Mouse (Mus musculus) frontal cortex, adult (tissue): ENCODE results near the gene Pxdc1.

Source experiments
- ATAC-seq: cut with Nextera tagmentation; 2 replicates; pipeline ENCODE4 v1.9.2; 2017; ENCODE audit warnings: mild to moderate bottlenecking, moderate library complexity, mixed read lengths; ENCODE audit not compliant: low TSS enrichment

Gene Pxdc1

DNA sequence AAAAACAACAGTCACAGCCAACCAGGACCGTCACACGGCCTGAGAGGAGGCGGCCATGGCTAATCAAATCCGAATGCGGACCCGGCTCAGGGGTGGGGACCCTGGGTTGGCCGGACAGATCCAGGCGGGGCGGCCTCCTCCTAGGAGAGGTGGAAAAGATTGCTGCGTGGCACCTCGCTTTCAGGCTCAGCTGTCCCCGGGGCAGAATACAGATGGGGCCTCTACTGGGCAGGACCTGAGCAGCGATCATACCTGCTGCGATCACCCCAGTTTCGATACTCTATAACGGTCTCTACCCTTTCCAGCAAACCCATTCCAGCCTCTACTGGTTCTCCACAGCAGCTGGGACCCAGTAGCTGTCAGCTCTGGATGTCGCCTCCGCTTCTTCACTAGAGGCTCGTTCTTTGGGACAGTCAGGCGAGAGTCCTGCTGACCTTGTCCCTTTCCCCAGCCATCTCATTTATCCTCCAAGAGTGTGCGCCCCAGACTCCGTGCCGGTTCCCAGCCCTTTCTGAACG lies 1.8 kb downstream of the Pxdc1 start:
- ATAC-seq: no peak

- ATAC-seq: no peak
These were observed 2.3 kb downstream of the Pxdc1 start for GRCm38 (mm10) chr13:34650953-34651352.

DNA sequence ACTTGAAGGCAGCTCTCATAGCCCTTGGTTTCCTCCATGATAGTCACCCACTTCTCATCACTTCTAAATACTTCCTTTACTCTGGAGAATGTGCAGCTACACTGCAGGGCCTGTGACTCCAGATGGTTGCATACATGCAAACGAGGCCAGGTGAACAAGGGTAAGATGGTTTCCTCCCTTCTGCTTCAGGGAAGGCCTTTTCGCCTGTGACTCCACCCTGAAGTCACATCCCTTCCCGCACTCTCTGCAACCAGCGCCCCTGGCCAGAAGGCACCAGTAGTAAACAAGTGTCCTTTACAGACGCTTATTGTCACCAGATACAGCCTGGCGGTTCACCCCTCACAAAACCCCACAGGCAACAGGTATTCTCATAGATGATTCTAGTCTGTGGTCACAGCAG lies 2.9 kb downstream of the Pxdc1 start:
- no peak for ATAC-seq

DNA sequence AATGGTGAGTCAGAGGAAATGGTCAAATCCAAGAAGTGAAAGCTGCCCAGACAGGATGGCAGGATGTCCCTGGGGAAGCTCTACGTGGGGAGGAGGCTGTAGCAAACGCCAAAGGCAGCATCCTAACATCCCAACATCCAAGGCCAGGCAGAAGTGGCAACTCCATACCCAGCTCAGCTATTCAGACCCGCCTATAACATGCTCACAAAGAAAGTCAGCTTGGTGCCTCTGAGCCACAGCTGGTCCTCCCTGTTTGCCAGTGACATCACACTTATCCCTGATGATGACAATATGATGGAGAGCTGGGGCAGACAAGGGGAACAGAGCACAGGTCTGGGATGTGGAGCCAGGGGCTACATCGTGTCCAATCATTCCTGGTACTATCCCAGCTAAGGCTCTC lies 5.5 kb downstream of the Pxdc1 start:
- no peak for ATAC-seq

GRCm38 (mm10) chr13:34647221-34647620 lies 6.1 kb downstream of the Pxdc1 start:
- ATAC-seq: no peak

- no peak for ATAC-seq
These were observed 7.0 kb downstream of the Pxdc1 start for GRCm38 (mm10) chr13:34646240-34646750.

- ATAC-seq: no peak
These were observed 7.8 kb downstream of the Pxdc1 start for GRCm38 (mm10) chr13:34645519-34645918.

GRCm38 (mm10) chr13:34644401-34644800 lies 8.9 kb downstream of the Pxdc1 start:
- no peak for ATAC-seq

DNA sequence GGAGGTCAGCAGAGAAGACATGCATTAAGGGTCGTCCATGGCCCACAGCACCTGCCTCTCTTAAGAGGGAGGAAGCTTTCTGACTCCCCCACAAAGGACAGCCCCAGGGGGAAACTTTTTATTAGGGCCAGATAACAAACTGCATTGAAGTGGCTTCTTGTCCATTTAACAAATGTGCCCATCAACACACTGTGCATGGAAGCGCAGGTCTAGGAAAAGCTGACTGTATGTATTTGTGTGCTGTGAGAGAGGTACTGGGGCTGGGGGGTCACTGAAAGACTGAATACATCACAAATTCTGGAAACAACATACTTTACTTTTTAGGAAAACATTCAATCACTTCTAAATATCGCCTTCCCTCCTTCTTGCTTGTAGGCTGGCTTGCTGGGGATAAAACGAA lies 9.4 kb downstream of the Pxdc1 start:
- ATAC-seq: no peak

DNA sequence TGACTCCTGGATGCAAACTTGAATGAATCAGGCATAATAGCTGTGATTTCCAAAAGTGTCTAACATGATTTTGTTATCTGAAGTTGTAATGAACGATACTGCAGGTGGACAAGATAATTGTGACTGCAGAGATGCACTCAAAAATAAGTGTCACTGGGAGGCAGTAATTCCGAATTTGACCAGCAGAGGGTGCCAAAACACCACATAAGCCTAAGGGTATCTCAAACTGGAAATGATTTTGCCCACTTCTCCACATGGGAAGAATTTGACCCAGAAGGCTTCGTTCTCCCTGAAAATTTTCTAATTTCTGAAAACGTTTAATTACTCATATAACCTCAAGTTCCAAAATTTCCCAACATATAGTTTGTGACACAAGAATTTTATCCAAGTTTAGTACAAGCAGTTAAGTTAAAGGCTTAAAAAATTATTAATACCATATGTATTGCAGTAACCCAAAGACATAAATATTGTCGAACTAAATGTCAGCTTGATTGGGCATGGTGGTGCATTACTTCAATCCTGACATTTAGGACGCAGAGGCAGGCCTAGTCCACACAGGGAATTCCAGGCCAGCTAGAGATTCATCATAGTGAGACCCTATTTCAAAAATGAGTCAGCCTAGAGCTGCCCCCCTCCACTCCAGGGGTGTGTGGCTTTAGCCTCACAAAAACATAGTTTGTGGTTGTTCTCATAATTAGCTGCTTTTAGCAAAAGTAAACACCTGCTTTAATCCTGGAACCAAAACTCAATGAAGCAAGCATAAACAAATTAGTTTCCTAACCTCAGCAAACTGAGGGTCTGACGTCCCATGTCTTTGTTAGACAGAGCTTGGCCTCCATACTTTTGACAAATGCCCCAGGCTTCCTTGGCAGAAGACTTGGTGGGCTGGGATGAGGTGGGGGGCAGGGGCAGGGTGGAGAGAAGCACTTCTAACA lies 10.1 kb downstream of the Pxdc1 start:
- ATAC-seq: 0 out of 2 replicates have a peak, but pooled peaks have one; percentile 44

GRCm38 (mm10) chr13:34641066-34641465 lies 12.2 kb downstream of the Pxdc1 start:
- ATAC-seq: no peak

DNA sequence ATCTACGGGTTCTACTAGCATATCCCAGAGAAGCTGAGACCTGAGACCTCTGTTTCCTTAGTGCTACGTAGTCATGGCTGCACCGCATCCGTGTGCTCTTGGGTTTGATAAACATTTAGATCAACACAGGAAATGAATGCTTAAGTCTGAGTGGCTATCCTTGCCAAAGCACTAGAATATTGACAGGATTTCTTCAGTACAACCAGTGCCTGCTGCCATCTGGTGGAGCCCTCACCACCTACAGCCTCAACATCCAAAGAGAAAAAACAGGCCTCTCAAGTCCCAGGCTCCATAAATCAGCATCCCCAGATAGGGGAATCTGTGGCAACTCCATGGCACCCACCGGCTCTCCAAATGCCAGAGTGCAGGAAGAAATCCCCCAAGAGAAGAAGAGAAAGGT lies 17.3 kb downstream of the Pxdc1 start:
- ATAC-seq: peak; percentile 97

DNA sequence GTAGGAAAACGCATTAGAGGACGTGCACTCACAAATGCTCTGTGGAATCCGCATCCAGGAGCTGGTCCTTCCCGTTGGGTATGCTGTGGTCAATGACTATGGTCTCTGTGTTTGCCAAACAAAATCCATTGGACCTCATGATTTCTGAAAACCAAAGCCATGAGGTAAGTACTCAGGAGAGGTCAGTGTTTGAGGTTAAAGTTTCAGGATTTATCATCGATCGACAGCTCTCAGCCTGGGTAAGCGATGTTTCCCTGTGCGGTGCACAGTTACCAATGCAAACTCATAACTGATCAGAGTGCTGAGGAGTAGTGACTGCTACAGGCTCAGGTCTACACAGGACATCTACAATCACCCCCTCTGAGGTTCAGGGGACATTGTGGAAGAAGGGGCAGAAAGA lies 23.0 kb downstream of the Pxdc1 start:
- no peak for ATAC-seq

DNA sequence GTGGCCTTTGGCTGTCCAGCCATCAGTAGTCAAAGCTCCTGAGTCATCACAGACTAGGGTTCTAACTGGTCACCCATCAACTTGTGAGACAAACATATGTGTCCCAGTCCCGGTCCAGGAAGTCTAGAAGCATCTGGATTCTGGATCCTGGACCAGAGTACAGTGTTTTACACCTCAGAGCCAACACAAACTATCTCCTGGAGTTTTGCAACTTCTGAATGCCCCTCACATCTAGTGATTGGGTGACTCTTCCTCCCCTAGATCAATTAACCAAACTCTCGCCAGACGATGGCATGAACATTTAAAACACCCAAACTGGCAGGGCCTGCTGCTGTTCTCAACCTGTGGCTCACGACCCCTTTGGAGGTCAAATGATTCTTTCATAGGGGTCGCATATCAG lies 23.5 kb downstream of the Pxdc1 start:
- ATAC-seq: no peak

- ATAC-seq: no peak
These were observed 25.8 kb downstream of the Pxdc1 start for GRCm38 (mm10) chr13:34627446-34627845.

- ATAC-seq: no peak
These were observed 28.9 kb downstream of the Pxdc1 start for GRCm38 (mm10) chr13:34624414-34624813.

DNA sequence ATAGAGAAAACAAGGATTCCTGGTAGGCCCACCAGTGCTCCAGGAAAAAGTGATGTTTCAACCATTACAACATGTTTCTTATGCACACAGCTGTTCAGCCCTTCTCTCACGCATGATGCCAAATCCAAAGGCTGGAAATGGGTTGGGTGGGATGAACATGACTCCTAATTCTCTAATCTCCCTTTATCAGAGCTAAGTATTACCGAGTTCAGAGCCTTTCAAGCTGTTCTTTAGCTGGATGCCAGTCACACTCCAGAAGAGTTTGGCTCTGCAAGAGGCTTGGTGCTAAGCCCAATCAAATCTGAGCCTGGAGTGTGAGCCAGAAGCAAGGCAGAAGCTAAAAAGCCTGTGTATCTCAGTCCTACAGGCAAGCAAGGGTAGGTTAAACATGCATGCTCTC lies 40.9 kb downstream of the Pxdc1 start:
- 0 out of 2 replicates have a peak, but pooled peaks have one; percentile 69 for ATAC-seq

DNA sequence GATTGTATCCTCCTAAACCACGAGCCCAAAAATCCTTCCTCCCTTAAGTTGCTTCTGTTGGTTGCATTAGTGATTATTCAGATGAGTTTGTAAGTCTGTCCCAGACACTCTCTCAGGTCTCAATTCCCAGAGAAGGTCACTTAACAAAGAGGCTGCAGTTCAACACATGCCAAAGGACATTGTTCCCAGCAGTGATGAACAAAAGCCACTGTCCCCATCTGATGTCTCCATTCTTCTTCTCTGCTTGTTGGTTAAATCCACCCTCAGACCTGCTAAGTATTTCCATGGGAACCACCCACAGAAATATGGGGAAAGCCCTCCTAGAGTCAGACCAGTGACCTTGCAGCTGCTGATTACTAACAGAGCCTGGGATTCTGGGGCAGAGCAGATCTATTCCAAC lies 43.6 kb downstream of the Pxdc1 start:
- ATAC-seq: no peak

- ATAC-seq: peak; percentile 83
These were observed 46.2 kb downstream of the Pxdc1 start for GRCm38 (mm10) chr13:34607079-34607478.

DNA sequence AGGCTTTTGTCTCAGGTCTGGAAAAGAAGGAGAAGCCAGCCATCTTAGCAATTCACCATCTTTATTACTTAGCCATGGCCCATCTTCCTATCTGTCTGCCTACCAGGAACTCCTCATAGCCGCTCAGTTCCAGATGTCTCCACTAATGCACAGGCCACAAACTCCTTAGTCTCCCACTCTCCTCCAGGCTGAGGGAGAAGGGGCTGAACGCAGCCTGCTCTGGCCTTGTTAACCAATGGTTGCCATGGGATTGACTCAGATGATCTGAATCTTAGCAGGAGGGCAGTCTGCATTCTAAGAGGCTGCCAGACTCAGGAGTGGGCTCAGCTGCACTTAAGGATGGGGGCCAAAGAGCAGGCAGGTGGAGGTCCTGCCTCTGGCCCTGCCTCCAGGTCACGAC lies 47.4 kb downstream of the Pxdc1 start:
- no peak for ATAC-seq

- no peak for ATAC-seq
These were observed 48.1 kb downstream of the Pxdc1 start for GRCm38 (mm10) chr13:34605206-34605605.

- no peak for ATAC-seq
These were observed 48.9 kb downstream of the Pxdc1 start for GRCm38 (mm10) chr13:34604406-34604805.

DNA sequence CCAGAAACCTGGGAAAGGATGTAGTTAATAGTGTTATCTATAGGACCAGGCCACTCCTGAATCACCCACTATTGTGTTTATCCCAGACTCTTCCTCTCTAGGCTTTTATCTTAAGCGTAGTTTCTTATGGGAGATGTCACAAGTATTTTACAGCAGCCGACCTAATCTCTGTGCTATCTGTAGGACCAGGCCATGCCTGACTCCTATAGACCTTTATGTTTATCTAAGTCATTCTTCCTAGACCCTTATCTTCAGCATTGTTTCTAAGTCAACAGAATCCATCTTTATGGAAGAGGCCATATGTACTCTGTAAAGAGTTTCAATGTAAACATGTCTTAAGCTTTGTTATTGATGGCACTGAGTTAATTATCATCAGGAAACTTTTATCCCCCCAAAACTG lies 50.5 kb downstream of the Pxdc1 start:
- no peak for ATAC-seq
